Mouse (Mus musculus): ENCODE measurements at regions not wholly inside any gene's neighbourhood (a gene's known extent, or its start where the extent isn't known, plus 50 kb on each side); places are given as distances from the start of the nearest gene placed in this dataset.

GRCm38 (mm10) chr6:61119590-61119989, 60.5 kb upstream of the Ccser1 start:
- ATAC-seq (replicated peaks; ENCODE audit: poor library complexity), result no peak

GRCm38 (mm10) chr6:61125431-61125830, 54.7 kb upstream of the Ccser1 start:
- no peak for ATAC-seq (replicated peaks; ENCODE audit: poor library complexity)

GRCm38 (mm10) chr6:61127238-61127637, 52.9 kb upstream of the Ccser1 start:
- ATAC-seq (replicated peaks; ENCODE audit: poor library complexity), result no peak

DNA sequence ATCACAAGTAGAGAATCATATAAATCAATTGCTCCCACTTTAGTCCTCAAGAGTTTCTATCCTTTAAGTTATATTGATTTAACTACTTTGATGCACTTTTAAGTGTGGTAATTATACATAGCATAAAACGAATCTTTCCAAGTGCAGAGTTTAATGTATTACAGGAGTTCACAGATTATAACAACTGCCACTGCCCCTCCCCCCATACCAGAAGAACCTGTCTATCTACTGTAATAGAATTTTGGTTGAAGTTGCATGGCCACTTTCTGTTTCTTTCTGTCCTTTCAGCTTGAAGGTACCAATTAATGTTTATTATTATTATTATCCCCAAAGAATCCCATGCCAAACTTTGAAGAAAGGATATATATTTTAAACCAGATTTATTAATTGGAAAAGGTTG, 51.9 kb upstream of the Ccser1 start:
- ATAC-seq (replicated peaks; ENCODE audit: poor library complexity), result no peak
